Mouse (Mus musculus): Measurements from ENCODE around the gene Tbc1d22a.

DNA sequence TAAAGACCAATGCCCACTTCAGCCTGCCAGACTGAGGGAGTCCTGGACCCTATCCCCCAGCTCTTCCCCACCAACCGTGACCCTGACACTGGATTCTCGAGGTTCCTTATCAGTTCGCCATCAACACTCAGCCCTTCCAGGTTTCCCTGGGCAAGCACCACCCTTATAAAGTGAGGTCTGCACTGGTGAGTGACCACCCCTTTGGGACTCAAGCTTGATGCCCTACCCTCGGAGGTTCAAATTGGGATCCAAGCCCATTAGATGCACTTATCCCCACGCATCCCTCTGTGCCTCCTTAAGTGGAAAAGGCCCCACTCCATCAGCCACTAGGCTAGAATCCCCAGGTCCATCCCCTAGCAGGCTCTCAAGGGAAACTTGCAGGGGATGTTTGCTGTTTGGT is 30.2 kb upstream of the Tbc1d22a start:
- TF ChIP-seq CTCF (IDR thresholded peaks at IDR 0.05; ENCODE audit: low read depth) = no peak
- no peak for TF ChIP-seq EP300 (IDR thresholded peaks at IDR 0.05; ENCODE audit: low read depth)

All from heart, postnatal 0 days (tissue).